Mouse (Mus musculus) frontal cortex, postnatal 36 days (tissue): Measurements from ENCODE around the gene Mospd3.

ENCODE experiments used
- DNase-seq, 2 experiments: peaks; one replicate each; pipeline ENCODE4 v3.0.0; 2022; ENCODE audit warnings: low spot score in 2 of 2

Mospd3 gene

GRCm38 (mm10) chr5:137574470-137574901 lies 26.4 kb downstream of the Mospd3 start:
- DNase-seq = peak; percentile 39 to 57

DNA sequence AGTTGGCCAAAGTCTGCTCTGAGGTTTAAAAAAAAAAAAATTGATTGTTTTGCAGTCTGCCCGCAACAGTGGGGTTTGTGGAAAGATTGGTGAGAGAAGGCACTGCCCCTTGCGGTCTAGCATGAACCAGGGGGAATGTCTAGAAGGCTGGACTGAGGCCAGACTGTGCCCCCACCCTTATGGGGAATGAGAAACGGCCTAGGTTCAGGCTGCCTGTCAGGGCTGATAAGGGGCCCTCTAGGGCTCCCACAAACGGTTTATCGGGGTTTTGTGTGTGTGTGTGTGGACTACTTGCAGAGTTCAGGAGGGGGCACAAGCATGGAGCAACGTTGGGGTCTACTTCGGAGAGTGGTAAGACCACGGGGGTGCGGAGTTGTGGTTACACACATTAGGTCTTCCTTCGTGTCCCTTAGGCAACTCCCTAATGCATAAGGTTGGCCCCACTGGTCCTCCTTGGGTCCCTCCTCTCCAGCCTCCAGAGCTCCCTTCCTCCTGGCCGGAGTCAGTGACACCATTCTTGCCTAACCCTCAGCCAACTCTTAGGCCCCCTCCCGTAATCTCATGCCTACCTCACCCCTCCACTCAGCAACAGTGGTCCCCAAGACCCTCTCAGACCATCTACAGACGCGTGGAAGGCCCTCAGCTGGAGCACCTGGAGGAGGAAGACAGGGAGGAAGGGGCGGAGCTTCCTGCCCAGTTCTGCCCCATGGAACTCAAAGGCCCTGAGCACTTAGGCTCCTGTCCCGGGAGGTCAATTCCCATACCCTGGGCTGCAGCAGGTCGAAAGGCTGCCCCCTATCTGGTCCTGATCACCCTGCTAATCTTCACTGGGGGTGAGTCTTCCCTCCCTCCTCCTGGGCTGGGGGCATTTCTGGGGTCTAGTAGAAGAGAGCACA lies 29.9 kb downstream of the Mospd3 start:
- no peak for DNase-seq

DNA sequence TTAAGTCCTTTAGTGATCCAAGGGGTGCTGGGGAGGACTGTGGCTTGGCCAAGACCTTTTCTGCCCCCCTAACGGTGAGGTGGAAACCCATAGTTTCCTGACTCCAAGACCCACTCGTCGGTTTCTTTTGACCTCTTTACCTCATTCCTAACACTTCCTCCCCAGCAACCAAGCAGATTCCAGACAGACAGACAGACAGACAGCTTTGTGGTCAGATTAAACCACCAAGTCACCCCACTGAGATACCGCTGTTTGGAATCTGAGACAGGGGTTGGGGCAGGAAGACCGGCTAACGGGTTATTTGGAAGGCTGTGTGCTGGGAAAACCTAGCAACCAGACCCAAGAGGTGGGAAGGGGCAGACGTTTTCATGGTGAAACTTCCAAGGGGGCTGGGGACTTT lies 30.7 kb downstream of the Mospd3 start:
- DNase-seq = no peak

- DNase-seq = no peak
Observed at GRCm38 (mm10) chr5:137569665-137570064, 31.2 kb downstream of the Mospd3 start, which contains the start of gene Tfr2. Gene Tfr2, plus strand, starts transcription at chr5:137569840.

DNA sequence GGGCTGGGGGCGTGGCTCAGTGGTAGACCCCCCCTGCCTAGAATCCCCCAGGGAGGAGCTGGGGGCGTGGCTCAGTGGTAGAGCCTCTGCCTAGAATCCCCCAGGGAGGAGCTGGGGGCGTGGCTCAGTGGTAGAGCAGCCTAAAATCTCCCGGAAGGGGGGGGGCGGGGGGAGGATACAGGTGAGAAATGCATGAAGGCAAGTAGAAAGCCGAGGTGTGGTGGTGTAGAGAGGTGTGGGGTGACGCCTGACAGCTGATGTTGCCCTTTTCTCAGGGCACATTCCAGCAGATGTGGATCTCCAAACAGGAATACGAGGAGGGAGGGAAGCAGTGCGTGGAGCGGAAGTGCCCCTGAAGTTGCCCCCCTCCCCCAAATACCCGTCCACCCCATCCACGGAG lies 31.8 kb downstream of the Mospd3 start:
- no peak for DNase-seq

GRCm38 (mm10) chr5:137568223-137568798 lies 32.5 kb downstream of the Mospd3 start:
- no peak for DNase-seq

DNA sequence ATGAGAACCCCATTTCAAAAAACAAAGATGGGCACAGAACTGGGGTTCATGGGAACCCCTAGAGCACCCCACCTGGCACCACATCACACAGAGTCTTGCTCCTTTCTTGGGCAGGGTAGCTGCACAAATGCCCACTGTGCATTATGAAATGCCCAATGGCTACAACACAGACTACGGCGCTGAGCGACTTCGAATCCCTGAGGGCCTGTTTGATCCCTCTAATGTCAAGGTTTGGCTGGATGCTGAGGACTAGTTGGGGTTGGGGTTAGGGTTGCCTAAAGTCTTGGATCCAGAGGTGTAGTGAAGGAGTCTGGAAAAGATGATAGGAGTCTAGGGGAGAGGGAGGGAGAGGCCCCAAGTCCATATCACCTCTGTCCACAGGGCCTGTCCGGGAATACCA lies 34.4 kb downstream of the Mospd3 start:
- no peak for DNase-seq

- DNase-seq = no peak
Observed at GRCm38 (mm10) chr5:137565744-137566143, 35.1 kb downstream of the Mospd3 start.

GRCm38 (mm10) chr5:137562965-137563364 lies 37.9 kb downstream of the Mospd3 start:
- peak in 1 of 2 experiments; percentile 54 for DNase-seq

GRCm38 (mm10) chr5:137561556-137561955 lies 39.3 kb downstream of the Mospd3 start:
- no peak for DNase-seq

- no peak for DNase-seq
Observed at GRCm38 (mm10) chr5:137553898-137554297, 47.0 kb downstream of the Mospd3 start.

DNA sequence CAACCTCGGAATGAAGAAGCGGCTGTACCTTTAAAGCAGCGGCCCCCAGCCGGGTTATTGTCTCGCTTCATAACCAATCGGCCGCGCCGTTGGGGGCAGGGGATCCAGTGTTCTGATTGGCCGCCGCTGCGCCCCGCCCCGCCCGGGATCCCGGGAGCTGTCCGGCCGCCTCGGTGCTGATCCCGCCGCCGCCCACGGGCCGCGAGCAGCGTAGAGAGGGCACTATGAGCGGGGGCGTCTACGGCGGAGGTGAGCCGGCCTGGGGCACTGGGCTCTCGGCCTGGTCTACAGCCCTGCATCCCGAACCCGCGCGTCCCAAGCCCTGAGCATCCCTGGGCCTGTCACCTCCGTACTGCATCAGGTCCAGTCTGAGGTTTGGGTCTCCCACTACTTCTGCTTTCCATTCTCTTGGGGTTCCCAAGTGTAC lies 47.4 kb downstream of the Mospd3 start, which contains the start of gene Actl6b:
TSS of gene Actl6b (plus strand) at position 107 of the 427 bp plus-strand sequence.
- DNase-seq = peak; percentile 90 to 93

GRCm38 (mm10) chr5:137553000-137553399 lies 47.9 kb downstream of the Mospd3 start:
- no peak for DNase-seq

- no peak for DNase-seq
Observed at GRCm38 (mm10) chr5:137551119-137551518, 49.7 kb downstream of the Mospd3 start.

- no peak for DNase-seq
Observed at GRCm38 (mm10) chr5:137549840-137550239, 51.0 kb downstream of the Mospd3 start.
